Mouse (Mus musculus) liver, embryonic 14.5 days (tissue): ENCODE data around the gene Pi4k2b. TPM values are rescaled to one million over a fixed set of nuclear protein-coding genes. Genes with fewer than 3 reads are reported as not detected.

ENCODE experiments used
- ATAC-seq: fragments of 200-750 bp; cut with Nextera tagmentation; 2 replicates; pipeline ENCODE4 v1.8.0; 2017; ENCODE audit warnings: moderate number of reproducible peaks, mild to moderate bottlenecking, moderate library complexity; ENCODE audit not compliant: insufficient read depth
- DNase-seq, 3 experiments: peaks; one replicate each; pipeline ENCODE4 v3.0.0-alpha.2; 2012 to 2013; ENCODE audit warnings: low read depth in 3 of 3, low spot score in 3 of 3
- H3K27ac ChIP-seq: fragments of 300-500 bp; sonication (generic); 2 replicates; pipeline ENCODE4 v1.5.1; 2014; ENCODE audit warnings: moderate library complexity, mild to moderate bottlenecking, control low read depth, inconsistent platforms
- H3K27me3 ChIP-seq: fragments of 300-500 bp; sonication (generic); 2 replicates; pipeline ENCODE4 v1.6.1; 2014; ENCODE audit warnings: mild to moderate bottlenecking, low read length, moderate library complexity; ENCODE audit not compliant: control insufficient read depth, insufficient read depth
- H3K36me3 ChIP-seq: fragments of 300-500 bp; sonication (generic); replicated peaks from 2 replicates; pipeline ENCODE4 v1.6.1; 2014; ENCODE audit warnings: low read depth; ENCODE audit not compliant: control insufficient read depth, insufficient read depth
- H3K4me1 ChIP-seq, 2 experiments: fragments of 200-500 bp in 1 of 2; fragments of 300-500 bp in 1 of 2; sonication (generic) in 1 of 2; replicated peaks; 2 replicates each; pipeline ENCODE4 v1.6.1; 2012 to 2014; ENCODE audit warnings: antibody characterized with exemption in 1 of 2, inconsistent platforms in 1 of 2, low read length in 1 of 2; ENCODE audit not compliant: control insufficient read depth in 2 of 2, insufficient read depth in 2 of 2
- H3K4me2 ChIP-seq: fragments of 300-500 bp; sonication (generic); 2 replicates; pipeline ENCODE4 v1.6.1; 2014; ENCODE audit warnings: low read depth, mild to moderate bottlenecking, control low read depth, moderate library complexity
- H3K4me3 ChIP-seq, 2 experiments: fragments of 200-500 bp in 1 of 2; fragments of 300-500 bp in 1 of 2; sonication (generic) in 1 of 2; 2 replicates each; pipeline ENCODE4 v1.5.1; 2012 to 2014; ENCODE audit warnings: low read depth in 2 of 2, low read length in 2 of 2, mild to moderate bottlenecking in 2 of 2, control low read depth in 1 of 2, inconsistent platforms in 1 of 2, moderate library complexity in 1 of 2; ENCODE audit not compliant: insufficient read depth in 1 of 2
- H3K9ac ChIP-seq: fragments of 300-500 bp; sonication (generic); replicated peaks from 2 replicates; pipeline ENCODE4 v1.6.1; 2014; ENCODE audit warnings: mild to moderate bottlenecking, control low read depth, moderate library complexity
- H3K9me3 ChIP-seq: fragments of 300-500 bp; sonication (generic); 2 replicates; pipeline ENCODE4 v1.6.1; 2016; ENCODE audit warnings: low read length, mixed read lengths; ENCODE audit not compliant: control insufficient read depth
- CTCF ChIP-seq: IDR thresholded peaks from 2 replicates; pipeline ENCODE4 v1.5.1; 2016; ENCODE audit warnings: antibody characterized with exemption, low read depth, control low read depth
- EP300 ChIP-seq: IDR thresholded peaks from 2 replicates; pipeline ENCODE4 v1.6.1; 2016; ENCODE audit warnings: antibody characterized with exemption, low read depth
- WGBS: fragments of 180-500 bp; shearing (Covaris S2); extraction: QIAGEN DNeasy Blood & Tissue Kit; methylation state at CpG from one replicate; pipeline ENCODE4 v1.1.7; 2014; ENCODE audit not compliant: insufficient replicate concordance; 5-methylcytosine and 5-hydroxymethylcytosine counted together
- polyA plus RNA-seq, 2 experiments: library from polyadenylated mRNA; depleted of rRNA in 1 of 2; stranded (reverse) in 1 of 2; unstranded in 1 of 2; fragments of >200 nt; fragmentation: Nextera tagmentation in 1 of 2; extraction: Ambion mirVana in 1 of 2; gene quantifications; 2 replicates each; pipeline versions ENCODE4 v1.2.1 to v1.2.3; 2012 to 2014

Gene Pi4k2b
- polyA plus RNA-seq, 2 experiments: 10.7 to 21.7 TPM

DNA sequence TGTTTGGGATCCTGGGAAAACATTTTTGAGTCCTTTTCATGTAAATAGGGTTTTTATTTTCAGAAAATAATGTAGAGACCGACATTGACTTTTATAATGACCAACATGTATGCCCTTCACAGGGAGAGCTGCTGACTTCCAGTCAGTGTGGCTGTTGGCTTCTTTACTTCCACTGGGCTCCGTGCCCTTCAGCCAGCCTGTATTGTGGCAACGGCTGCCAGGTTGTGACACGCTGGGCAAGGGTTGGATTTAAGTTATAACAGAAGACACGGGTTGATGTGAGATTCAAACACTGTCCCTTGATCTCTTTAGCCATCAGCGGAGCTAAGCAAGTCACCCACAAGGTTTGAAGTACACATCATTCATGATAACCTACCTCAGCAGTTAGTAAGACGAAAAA, 77.3 kb downstream of the Pi4k2b start:
- Histone ChIP-seq H3K36me3 (peaks cover 4% of the 10 kb centered on the region), H3K4me3 (no peak overlapping the region), H3K4me1 (no peaks in the 10 kb centered on the region), H3K9ac (no peak overlapping the region), H3K4me2 (no peak overlapping the region), H3K27ac (no peak overlapping the region), H3K27me3 (no peaks in the 10 kb centered on the region), H3K9me3 (no peaks in the 10 kb centered on the region)
- no peak for ATAC-seq
- no peak for DNase-seq
- 88% methylated on average over 7 of the region's 7 CpGs for WGBS
- no peak for TF ChIP-seq EP300
- TF ChIP-seq CTCF: no peak

Other genes starting within 250 kb of the Pi4k2b start
- 0.25 and 0.36 TPM in 2 replicates for gene Lgi2, start 175.1 kb upstream of the Pi4k2b start, polyA plus RNA-seq (2012; rRNA removed)
- 0.16 and 0.20 TPM in 2 replicates for gene Lgi2, start 175.1 kb upstream of the Pi4k2b start, polyA plus RNA-seq (2014; fragmentation: Nextera tagmentation; extraction: Ambion mirVana)
- 4.4 and 6.0 TPM in 2 replicates for gene Sepsecs, start 71.9 kb upstream of the Pi4k2b start, polyA plus RNA-seq (2012; rRNA removed)
- gene Sepsecs, start 71.9 kb upstream of the Pi4k2b start, polyA plus RNA-seq (2014; fragmentation: Nextera tagmentation; extraction: Ambion mirVana): 6.4 and 8.5 TPM in 2 replicates
- gene Zcchc4, start 33.8 kb downstream of the Pi4k2b start, polyA plus RNA-seq (2012; rRNA removed): 4.4 and 5.9 TPM in 2 replicates
- gene Zcchc4, start 33.8 kb downstream of the Pi4k2b start, polyA plus RNA-seq (2014; fragmentation: Nextera tagmentation; extraction: Ambion mirVana): 5.8 and 6.2 TPM in 2 replicates
- gene Anapc4, start 92.4 kb downstream of the Pi4k2b start, polyA plus RNA-seq (2012; rRNA removed): 10.9 and 23.3 TPM in 2 replicates
- gene Anapc4, start 92.4 kb downstream of the Pi4k2b start, polyA plus RNA-seq (2014; fragmentation: Nextera tagmentation; extraction: Ambion mirVana): 26.9 and 29.8 TPM in 2 replicates